Mouse (Mus musculus) G1E (cell line): ENCODE results near the gene Rrp1.

ENCODE experiments used
- CTCF ChIP-seq: IDR thresholded peaks from 2 replicates; pipeline ENCODE4 v1.5.1; 2012; ENCODE audit warnings: low read depth, low read length, inconsistent platforms, mixed read lengths
- POLR2AphosphoS5 ChIP-seq: IDR thresholded peaks from 2 replicates; pipeline ENCODE4 v1.6.1; 2012; ENCODE audit warnings: low read depth, low read length, inconsistent platforms; ENCODE audit not compliant: insufficient replicate concordance

- TF ChIP-seq CTCF, result no peak
- TF ChIP-seq POLR2AphosphoS5, result no peak
Observed at GRCm38 (mm10) chr10:78366195-78366834, 46.5 kb downstream of the Rrp1 start.
